Mouse (Mus musculus): ENCODE results near the gene B2m.

GRCm38 (mm10) chr2:122155292-122155691 lies 7.8 kb downstream of the B2m start:
- TF ChIP-seq CTCF (IDR thresholded peaks at IDR 0.05; ENCODE audit: low read depth) (no peak), EP300 (IDR thresholded peaks at IDR 0.05; ENCODE audit: low read depth) (no peak)
